Mouse (Mus musculus) embryonic fibroblast, embryonic 13.5 days (primary cell): Measurements from ENCODE around the gene Ap5z1.

Source experiments
- CTCF ChIP-seq: IDR thresholded peaks from 2 replicates; pipeline ENCODE4 v1.5.1; 2011; ENCODE audit warnings: mild to moderate bottlenecking, control low read depth, low read length, moderate library complexity, borderline replicate concordance; ENCODE audit not compliant: insufficient read depth
- POLR2A ChIP-seq: IDR thresholded peaks from 2 replicates; pipeline ENCODE4 v1.6.1; 2011; ENCODE audit warnings: low read depth, mild to moderate bottlenecking, control low read depth, low read length, moderate library complexity

GRCm38 (mm10) chr5:142428691-142429090, 35.1 kb upstream of the Ap5z1 start:
- TF ChIP-seq POLR2A = no peak
- no peak for TF ChIP-seq CTCF
